ENCODE assay signal across 19 mouse cellular contexts in genomic region chr8:47056086-47056485, GRCm38 (mm10).
"Had no signal": no experiment of that assay in that cellular context is flagged by ENCODE, and none has a peak within 500 bp of the region (broad histone marks: within the 10 kb centered on the region; RNA-seq: fewer than 3 reads in every experiment).

No protein-coding gene starts in this region.

- H3K27ac ChIP-seq: lung, embryonic 15.5 days; midbrain, embryonic 10.5 days; midbrain, embryonic 12.5 days; neural tube, embryonic 13.5 days; neural tube, embryonic 15.5 days had no signal

- H3K36me3 ChIP-seq: lung, embryonic 15.5 days; midbrain, embryonic 10.5 days; midbrain, embryonic 12.5 days; neural tube, embryonic 13.5 days; neural tube, embryonic 15.5 days had no signal

- DNase-seq: lung, adult 2 months; lung, postnatal 4 days; midbrain, embryonic 14.5 days; retina, postnatal 1 day; right cerebral cortex, adult 18-20 months; right cerebral cortex, postnatal 25 days; right cerebral cortex, postnatal 4 days; spleen, adult 18-20 months; thymus, adult 18-20 months; thymus, postnatal 14 days; thymus, postnatal 36 days had no signal

- H3K4me1 ChIP-seq: midbrain, embryonic 12.5 days; neural tube, embryonic 13.5 days; neural tube, embryonic 15.5 days had no signal

- H3K9me3 ChIP-seq: lung, embryonic 15.5 days; midbrain, embryonic 12.5 days; neural tube, embryonic 13.5 days; neural tube, embryonic 15.5 days had no signal

- H3K9ac ChIP-seq: lung, embryonic 15.5 days; midbrain, embryonic 12.5 days; neural tube, embryonic 13.5 days; neural tube, embryonic 15.5 days had no signal

- H3K4me3 ChIP-seq: lung, embryonic 15.5 days; midbrain, embryonic 10.5 days; midbrain, embryonic 12.5 days; myocyte; neural tube, embryonic 13.5 days; neural tube, embryonic 15.5 days had no signal

- H3K27me3 ChIP-seq: midbrain, embryonic 12.5 days; neural tube, embryonic 13.5 days; neural tube, embryonic 15.5 days had no signal

- ATAC-seq: lung, postnatal 0 days; midbrain, embryonic 16.5 days had no signal

- H3K4me2 ChIP-seq: lung, embryonic 15.5 days; midbrain, embryonic 12.5 days; neural tube, embryonic 13.5 days; neural tube, embryonic 15.5 days had no signal
